Mouse (Mus musculus) liver, adult (tissue): ENCODE data around the gene Rhox3g.
"Not testable (repeated sequence)": the region's sequence is repeated elsewhere in the genome, so short reads cannot be mapped to it uniquely, and the experiment has no call there.

Experiments used
- GATA4 ChIP-seq: IDR thresholded peaks from 2 replicates; pipeline ENCODE4 v1.6.1; 2014; ENCODE audit warnings: mild to moderate bottlenecking, low read length; ENCODE audit not compliant: insufficient replicate concordance

The Rhox3g gene

DNA sequence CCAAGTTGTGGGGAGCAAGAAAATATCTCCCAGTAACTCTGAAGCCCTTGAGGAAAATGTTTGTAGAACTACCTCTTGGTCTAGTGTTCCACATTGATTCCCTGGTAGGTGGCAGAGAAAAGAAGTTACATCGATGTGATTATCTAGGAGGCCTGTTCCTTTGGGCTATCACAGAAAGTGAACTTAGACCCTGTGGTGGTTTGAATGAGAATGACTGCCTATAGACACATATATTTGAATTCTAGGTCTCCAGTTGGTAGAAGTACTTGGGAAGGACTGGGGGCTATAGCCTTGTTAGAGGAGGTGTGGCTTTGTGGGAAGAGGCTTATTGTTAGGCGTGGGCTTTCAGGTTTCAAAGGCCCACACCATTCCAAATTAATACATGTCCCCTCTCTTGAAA is at the start of gene Rhox3g:
Gene Rhox3g (minus strand): TSS at position 101 of the 400 bp plus-strand sequence.
- TF ChIP-seq GATA4: not testable (repeated sequence)

DNA sequence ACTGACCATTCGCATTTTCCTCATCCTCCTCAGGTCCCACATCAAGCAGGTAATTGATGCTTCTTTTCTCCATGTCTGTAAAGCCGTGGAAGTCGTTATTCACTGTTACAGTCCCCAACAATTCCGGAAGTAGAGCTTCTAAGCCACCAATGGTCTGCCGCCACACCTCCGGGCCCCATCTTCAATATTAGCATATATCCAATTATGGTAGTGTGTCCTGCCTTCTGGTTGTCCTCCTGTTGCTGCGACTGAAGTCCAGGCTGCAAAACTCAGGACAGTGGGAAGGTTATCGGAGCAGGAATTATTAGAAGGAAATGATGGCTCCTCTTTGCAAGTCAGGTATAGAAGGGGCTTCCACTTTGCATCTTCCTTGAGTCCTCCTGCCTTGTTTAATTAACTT is 44.8 kb upstream of the Rhox3g start, which contains the start of gene Rhox2h:
Gene Rhox2h (minus strand): TSS at position 101 of the 400 bp plus-strand sequence.
- not testable (repeated sequence) for TF ChIP-seq GATA4

DNA sequence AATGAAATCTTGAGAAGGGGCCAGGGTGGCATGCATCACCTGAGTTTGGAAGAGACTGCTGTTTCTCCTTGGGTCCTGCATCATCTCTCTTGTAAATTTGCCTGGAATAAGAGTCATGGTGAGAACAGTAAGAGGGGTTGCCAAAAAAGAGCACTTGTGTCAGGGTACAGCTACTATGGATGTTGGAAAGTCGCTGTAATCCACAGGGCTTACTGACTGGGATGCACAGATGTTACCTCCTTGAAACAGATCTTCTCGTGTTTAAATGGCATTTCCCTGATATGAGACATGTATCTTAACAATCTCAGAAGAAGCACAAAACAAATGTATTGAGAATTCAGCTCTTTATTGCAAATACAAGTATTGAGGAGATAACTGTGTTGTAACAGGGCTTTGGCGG is 40.3 kb upstream of the Rhox3g start, which contains the start of gene Rhox3h:
Gene Rhox3h (minus strand): TSS at position 101 of the 400 bp plus-strand sequence.
- not testable (repeated sequence) for TF ChIP-seq GATA4

DNA sequence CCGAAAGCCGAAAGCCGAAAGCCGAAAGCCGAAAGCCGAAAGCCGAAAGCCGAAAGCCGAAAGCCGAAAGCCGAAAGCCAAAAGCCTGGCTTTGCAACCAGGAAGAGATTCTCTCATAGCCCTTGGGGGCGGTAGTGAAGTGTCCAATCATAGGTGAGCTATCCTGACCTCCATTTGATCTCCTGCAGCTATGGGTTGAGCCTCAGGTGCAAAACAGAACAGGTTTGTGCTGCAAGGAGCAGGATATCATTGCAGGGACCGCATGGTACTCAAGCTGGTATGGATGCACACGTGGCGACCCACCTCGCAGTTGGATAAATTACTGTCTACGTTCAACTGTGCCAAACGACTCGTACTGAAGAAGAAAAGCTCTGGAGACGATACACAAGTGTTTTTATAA is 22.8 kb upstream of the Rhox3g start, which contains the start of gene Rhox4g:
Gene Rhox4g (minus strand): TSS at position 101 of the 400 bp plus-strand sequence.
- not testable (repeated sequence) for TF ChIP-seq GATA4

DNA sequence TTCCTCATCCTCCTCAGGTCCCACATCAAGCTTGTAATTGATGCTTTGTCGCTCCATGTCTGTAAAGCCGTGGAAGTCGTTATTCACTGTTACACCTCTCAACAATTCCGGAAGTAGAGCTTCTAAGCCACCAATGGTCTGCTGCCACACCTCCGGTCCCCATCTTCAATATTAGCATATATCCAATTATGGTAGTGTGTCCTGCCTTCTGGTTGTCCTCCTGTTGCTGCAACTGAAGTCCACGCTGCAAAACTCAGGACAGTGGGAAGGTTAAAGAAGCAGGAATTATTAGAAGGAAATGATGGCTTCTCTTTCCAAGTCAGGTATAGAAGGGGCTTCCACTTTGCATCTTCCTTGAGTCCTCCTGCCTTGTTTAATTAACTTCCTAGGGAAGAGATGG is 15.0 kb upstream of the Rhox3g start, which contains the start of gene Rhox2g:
Gene Rhox2g (minus strand): TSS at position 101 of the 400 bp plus-strand sequence.
- not testable (repeated sequence) for TF ChIP-seq GATA4

DNA sequence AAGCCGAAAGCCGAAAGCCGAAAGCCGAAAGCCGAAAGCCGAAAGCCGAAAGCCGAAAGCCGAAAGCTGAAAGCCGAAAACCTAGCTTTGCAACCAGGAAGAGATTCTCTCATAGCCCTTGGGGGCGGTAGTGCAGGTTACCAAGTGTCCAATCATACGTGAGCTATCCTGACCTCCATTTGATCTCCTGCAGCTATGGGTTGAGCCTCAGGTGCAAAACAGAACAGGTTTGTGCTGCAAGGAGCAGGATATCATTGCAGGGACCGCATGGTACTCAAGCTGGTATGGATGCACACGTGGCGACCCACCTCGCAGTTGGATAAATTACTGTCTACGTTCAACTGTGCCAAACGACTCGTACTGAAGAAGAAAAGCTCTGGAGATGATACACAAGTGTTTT is 20.8 kb downstream of the Rhox3g start, which contains the start of gene Rhox4f:
Gene Rhox4f (minus strand): TSS at position 101 of the 400 bp plus-strand sequence.
- TF ChIP-seq GATA4: not testable (repeated sequence)

DNA sequence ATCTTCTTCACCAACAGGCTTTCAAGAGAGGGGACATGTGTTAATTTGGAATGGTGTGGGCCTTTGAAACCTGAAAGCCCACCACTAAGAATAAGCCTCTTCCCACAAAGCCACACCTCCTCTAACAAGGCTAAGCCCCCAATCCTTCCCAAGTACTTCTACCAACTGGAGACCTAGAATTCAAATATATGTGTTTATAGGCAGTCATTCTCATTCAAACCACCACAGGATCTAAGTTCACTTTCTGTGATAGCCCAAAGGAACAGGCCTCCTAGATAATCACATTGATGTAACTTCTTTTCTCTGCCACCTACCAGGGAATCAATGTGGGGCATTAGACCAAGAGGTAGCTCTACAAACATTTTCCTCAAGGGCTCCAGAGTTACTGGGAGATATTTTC is 47.7 kb downstream of the Rhox3g start, which contains the start of gene Rhox3f:
Gene Rhox3f (plus strand): TSS at position 301 of the 400 bp plus-strand sequence.
- TF ChIP-seq GATA4: not testable (repeated sequence)
